Mouse (Mus musculus) T-helper 17 cell (primary cell): ENCODE results near the gene Frs2.

Experiments used
- in situ Hi-C, 2 experiments: fragments of 300-600 bp; cut with MboI, MseI; formaldehyde crosslinking; loops; 1 replicate in 1 of 2; 2 replicates in 1 of 2; pipeline ENCODE4 v1.15.1; 2025; ENCODE audit warnings: high pct_unique_total_duplicates in 2 of 2

Gene Frs2

GRCm38 (mm10) chr10:117049253-117049652, 99.1 kb downstream of the Frs2 start:
- in situ Hi-C loops = loop anchor here in 1 of 2 experiments (25.0 kb wide), 1 partner anchor 162 kb away; the partner anchor contains the start of gene Myrfl

- in situ Hi-C loops = loop anchor here in 1 of 2 experiments (25.0 kb wide), 1 partner anchor 158 kb away; the partner anchor contains the start of gene Myrfl
Measured at GRCm38 (mm10) chr10:117045175-117046056, 102.9 kb downstream of the Frs2 start, which contains the start of gene Lrrc10. TSS of gene Lrrc10 (plus strand) at chr10:117045341.

- in situ Hi-C loops = loop anchor here (5.0 to 25.0 kb wide), 2 partner anchors 156 to 1606 kb away; partner anchors contain the start of gene Myrfl (in 1 of the 2)
Measured at GRCm38 (mm10) chr10:117043497-117044166, 104.7 kb downstream of the Frs2 start.

- in situ Hi-C loops = loop anchor here (5.0 to 25.0 kb wide), 2 partner anchors 155 to 1605 kb away; partner anchors contain the start of gene Myrfl (in 1 of the 2)
Measured at GRCm38 (mm10) chr10:117042295-117042694, 106.0 kb downstream of the Frs2 start.

- in situ Hi-C loops = loop anchor here (5.0 to 25.0 kb wide), 2 partner anchors 153 to 1603 kb away; partner anchors contain the start of gene Myrfl (in 1 of the 2)
Measured at GRCm38 (mm10) chr10:117040355-117040754, 108.0 kb downstream of the Frs2 start.

- in situ Hi-C loops = loop anchor here in 1 of 2 experiments (5.0 to 25.0 kb wide), 2 partner anchors 51 to 146 kb away; partner anchors contain the start of gene Myrfl
Measured at GRCm38 (mm10) chr10:117033785-117034184, 114.5 kb downstream of the Frs2 start.

- in situ Hi-C loops = loop anchor here in 1 of 2 experiments (5.0 to 25.0 kb wide), 2 partner anchors 49 to 144 kb away; partner anchors contain the start of gene Myrfl
Measured at GRCm38 (mm10) chr10:117031160-117031559, 117.2 kb downstream of the Frs2 start.

- in situ Hi-C loops = loop anchor here in 1 of 2 experiments (25.0 kb wide), 1 partner anchor 139 kb away; the partner anchor contains the start of gene Myrfl
Measured at GRCm38 (mm10) chr10:117026176-117026575, 122.2 kb downstream of the Frs2 start.

GRCm38 (mm10) chr10:117025776-117026175, 122.6 kb downstream of the Frs2 start:
- in situ Hi-C loops = loop anchor here in 1 of 2 experiments (25.0 kb wide), 1 partner anchor 138 kb away; the partner anchor contains the start of gene Myrfl

GRCm38 (mm10) chr10:117023693-117024092, 124.6 kb downstream of the Frs2 start:
- in situ Hi-C loops = loop anchor here in 1 of 2 experiments (25.0 kb wide), 1 partner anchor 1436 kb away; the partner anchor contains the start of gene Lgr5

- in situ Hi-C loops = loop anchor here in 1 of 2 experiments (25.0 kb wide), 1 partner anchor 1434 kb away; the partner anchor contains the start of gene Lgr5
Measured at GRCm38 (mm10) chr10:117021020-117021754, 127.1 kb downstream of the Frs2 start.
